Mouse (Mus musculus) kidney, postnatal 14 days (tissue): ENCODE data around the gene Zfp935.
"Not testable (repeated sequence)": the region's sequence is repeated elsewhere in the genome, so short reads cannot be mapped to it uniquely, and the experiment has no call there.

Source experiments
- DNase-seq: peaks from one replicate; pipeline ENCODE4 v3.0.0; 2022; ENCODE audit warnings: mixed read lengths

Zfp935 gene

GRCm38 (mm10) chr13:62558189-62559110 is at the start of gene Zfp935:
Zfp935 (minus strand) TSS chr13:62558511.
- DNase-seq = peak; percentile 79

GRCm38 (mm10) chr13:62571099-62571498 is 12.8 kb upstream of the Zfp935 start, which contains the start of gene Zfp934:
Zfp934 (minus strand) TSS chr13:62571199.
- DNase-seq = not testable (repeated sequence)

- DNase-seq = peak; percentile 6
These were observed 3.4 kb upstream of the Zfp935 start for GRCm38 (mm10) chr13:62561696-62562095.

GRCm38 (mm10) chr13:62530129-62530528 is 28.2 kb downstream of the Zfp935 start:
- not testable (repeated sequence) for DNase-seq

DNA sequence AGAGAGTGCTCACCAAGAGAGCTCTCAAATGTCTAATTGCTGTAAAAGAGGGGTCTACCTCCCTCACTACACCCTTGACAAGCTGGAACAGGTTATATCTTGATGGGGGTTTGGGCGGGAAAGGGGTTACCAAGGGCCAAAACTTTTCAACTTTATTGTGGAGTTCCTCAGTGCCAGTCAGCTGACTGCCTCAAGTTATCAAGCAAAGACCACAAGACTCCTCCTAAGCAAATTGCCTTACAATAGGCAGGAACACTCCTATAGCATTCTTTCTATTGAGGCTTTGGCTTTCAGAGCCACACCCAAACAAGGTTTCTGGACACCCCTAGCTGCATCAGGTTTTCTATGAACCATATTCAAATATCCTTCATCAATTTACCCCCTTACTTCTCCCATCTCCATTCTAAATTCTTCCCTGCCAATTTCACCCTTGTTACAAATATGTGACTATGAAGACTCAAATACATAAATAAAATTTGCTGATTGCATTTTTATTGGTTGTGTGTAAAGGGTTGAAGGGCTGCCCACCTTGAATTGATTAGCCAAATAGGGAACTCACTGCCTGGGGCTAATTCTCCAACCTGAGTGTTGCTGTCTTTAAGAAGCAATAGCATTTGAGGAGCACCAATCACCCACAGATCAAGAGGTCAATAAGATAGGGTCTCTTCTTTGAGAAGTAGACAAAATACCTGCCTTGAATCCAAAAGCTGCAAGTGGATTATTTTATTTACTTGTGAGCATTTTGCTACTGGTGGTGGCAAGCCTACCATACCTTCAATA is 47.5 kb downstream of the Zfp935 start:
- DNase-seq = not testable (repeated sequence)

DNA sequence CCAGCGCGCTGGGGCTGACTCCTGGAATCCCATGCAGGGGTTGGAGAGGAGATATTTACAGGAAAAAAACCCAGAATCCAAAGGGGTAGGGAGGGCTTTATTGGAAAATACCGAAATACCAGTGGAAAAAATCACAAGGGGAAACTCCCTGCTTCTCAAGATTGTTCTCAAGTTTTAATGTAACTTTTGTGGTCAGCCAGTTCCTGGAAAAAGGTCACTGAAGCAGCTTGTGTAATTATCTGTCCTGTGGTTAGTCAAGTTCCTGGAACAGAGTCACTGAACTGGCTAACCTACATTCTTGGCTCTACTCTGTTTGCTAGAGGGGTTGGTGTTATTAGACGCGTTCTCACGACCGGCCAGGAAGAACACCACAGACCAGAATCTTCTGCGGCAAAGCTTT is 85.7 kb downstream of the Zfp935 start:
- not testable (repeated sequence) for DNase-seq

DNA sequence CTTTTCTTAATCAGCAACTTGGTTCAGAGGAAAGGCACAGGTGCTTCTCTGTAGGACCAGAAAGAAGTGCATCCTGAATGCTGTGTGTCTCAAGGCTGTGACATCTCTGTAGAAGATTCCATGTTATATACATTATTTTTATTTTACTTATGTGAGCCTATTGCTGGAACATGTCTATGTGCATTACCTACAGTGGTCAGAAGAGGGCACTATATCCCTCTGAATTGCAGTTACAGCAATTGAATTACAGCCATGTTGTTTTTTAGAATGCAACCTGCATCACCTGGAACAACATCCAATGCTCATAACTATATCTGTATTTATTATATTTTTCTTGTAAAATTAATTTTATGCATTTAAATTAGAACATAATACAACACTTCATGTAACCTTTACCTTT is 88.4 kb downstream of the Zfp935 start:
- peak; percentile 5 for DNase-seq

GRCm38 (mm10) chr13:62466424-62467334 is 91.6 kb downstream of the Zfp935 start, which contains the start of gene Gm49359:
Gm49359 (minus strand) TSS chr13:62466832.
- DNase-seq = peak; percentile 92
